In the genomic region with DNA sequence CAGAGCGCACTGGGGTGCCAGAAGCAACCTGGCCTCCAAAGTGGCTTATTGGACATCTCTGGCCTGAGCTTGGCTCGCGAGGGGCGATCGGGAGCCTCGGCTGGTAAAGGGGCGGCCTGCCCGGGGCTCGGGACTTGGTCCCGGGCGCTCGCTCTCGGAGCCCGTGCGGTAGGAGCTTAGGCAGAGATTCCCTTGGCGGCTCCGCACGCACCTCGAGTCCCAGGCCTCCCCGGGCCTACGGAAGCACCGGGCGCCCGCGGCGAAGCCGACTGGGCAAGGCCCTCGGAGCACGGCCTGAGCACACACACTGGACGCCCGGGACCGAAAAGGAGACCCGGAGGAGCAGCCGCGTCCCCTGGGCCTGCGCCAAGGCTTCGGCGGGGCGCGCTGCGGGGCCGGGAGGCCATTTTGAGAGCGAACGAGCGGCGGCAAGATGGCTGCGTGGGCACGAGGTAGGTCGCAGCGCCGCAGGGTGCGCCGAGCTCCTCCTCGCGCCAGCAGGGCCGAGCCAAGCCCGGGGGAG, we compare ENCODE assay signal across 9 mouse cellular contexts. TPM values are rescaled to one million over a fixed set of nuclear protein-coding genes. Genes with fewer than 3 reads are reported as not detected.
A peak's percentile ranks its signal among the peaks of the same experiment; 100 is the strongest.
DNase-seq lines count a peak whose midpoint lies in the region; ATAC-seq and TF ChIP-seq lines count a peak whose summit lies in the region.
"Had no signal": no experiment of that assay in that cellular context is flagged by ENCODE, and none has a peak within 500 bp of the region (broad histone marks: within the 10 kb centered on the region; RNA-seq: fewer than 3 reads in every experiment).

No protein-coding gene starts in this region.

- H3K27ac ChIP-seq in gastrocnemius, adult 2 months, result no peak overlapping the region
- peak overlapping the region; percentile 79 for H3K27ac ChIP-seq in testis, adult 2 months (ENCODE audit: control insufficient read depth, insufficient read depth, low read depth, low read length)
- no peak overlapping the region for H3K27ac ChIP-seq in limb, embryonic 15.5 days

- no peaks in the 10 kb centered on the region for H3K27me3 ChIP-seq in testis, adult 2 months (ENCODE audit: control insufficient read depth, insufficient read depth, low read length)
- peaks cover 91% of the 10 kb centered on the region for H3K27me3 ChIP-seq in limb, embryonic 15.5 days

- TF ChIP-seq POLR2A in testis, adult 2 months (IDR thresholded peaks at IDR 0.05; ENCODE audit: control insufficient read depth, low read depth, low read length), result no peak

- H3K4me1 ChIP-seq in testis, adult 2 months (ENCODE audit: control insufficient read depth, insufficient read depth, low read length), result peaks cover 16% of the 10 kb centered on the region
- peaks cover 14% of the 10 kb centered on the region for H3K4me1 ChIP-seq in limb, embryonic 15.5 days

- ATAC-seq in limb, embryonic 15.5 days (ENCODE audit: insufficient number of reproducible peaks, low FRiP score, low TSS enrichment, low read depth), result no peak

- TF ChIP-seq CTCF in gastrocnemius, adult 2 months (IDR thresholded peaks at IDR 0.05), result no peak
- TF ChIP-seq CTCF in testis, adult 2 months (IDR thresholded peaks at IDR 0.05; ENCODE audit: control insufficient read depth, insufficient read depth, insufficient replicate concordance, low read depth, low read length), result no peak

- H3K4me2 ChIP-seq in limb, embryonic 15.5 days, result peak overlapping the region; percentile 73

- H3K9me3 ChIP-seq in limb, embryonic 15.5 days, result no peaks in the 10 kb centered on the region

- no peak overlapping the region; the same call in 1 of the 2 replicates for H3K9ac ChIP-seq in limb, embryonic 15.5 days

- intact Hi-C loops in gastrocnemius, adult 2 months (cut with DNase I), result no loop called here

- H3K36me3 ChIP-seq in testis, adult 2 months (ENCODE audit: control insufficient read depth, insufficient read depth, low read length), result no peaks in the 10 kb centered on the region
- no peaks in the 10 kb centered on the region for H3K36me3 ChIP-seq in limb, embryonic 15.5 days

- no peak for DNase-seq in gastrocnemius, adult 2 months
- no peak for DNase-seq in gastrocnemius, postnatal 25 days
- DNase-seq in testis, postnatal 10 days (ENCODE audit: low spot score), result no peak
- peak; percentile 79 for DNase-seq in testis, postnatal 14 days (ENCODE audit: low spot score)
- DNase-seq in Muller cell, postnatal 12 days (ENCODE audit: inconsistent ontology term), result no peak
- DNase-seq in heart, postnatal 4 days, result no peak

- under 1% methylated on average over 56 of the region's 57 CpGs for WGBS in limb, embryonic 15.5 days

- H3K4me3 ChIP-seq in gastrocnemius, adult 2 months, result peak overlapping the region; percentile 63
- H3K4me3 ChIP-seq in testis, adult 2 months (ENCODE audit: control insufficient read depth, low read depth, low read length), result peak overlapping the region; percentile 91
- H3K4me3 ChIP-seq in limb, embryonic 15.5 days, result peak overlapping the region; percentile 41
- H3K4me3 ChIP-seq: erythroblast, embryonic 14.5 days had no signal

RNA-seq across cellular contexts. Expression of a gene that starts 49.1 kb away (rescaled TPM):
- 10 to 100 TPM; 35.2 to 38.4 TPM for total RNA-seq in gastrocnemius, adult 2 months (2021)
- 10 to 100 TPM; 33.8 to 34.3 TPM for total RNA-seq in gastrocnemius, postnatal 25 days (2021)
- polyA plus RNA-seq in testis, adult 2 months (2012; rRNA removed), result 74.5 and 78.3 TPM in 2 replicates
- 30.9 and 33.7 TPM in 2 replicates for polyA plus RNA-seq in limb, embryonic 15.5 days (2015; fragmentation: Nextera tagmentation; extraction: Ambion mirVana)
- 10 to 100 TPM; 55.9 to 61.3 TPM for total RNA-seq in heart, postnatal 4 days (2021)

Comparison
In these comparisons a context has a peak if more than half of its experiments do, and no peak if none do; other contexts are left out.
1. H3K4me3 ChIP-seq: peak in every context shown above with its lines; median percentile 91 in testis, adult 2 months; 63 in gastrocnemius, adult 2 months; 41 in limb, embryonic 15.5 days.